Mouse (Mus musculus): Measurements from ENCODE around the gene Sim2.

GRCm38 (mm10) chr16:94055176-94055575, 29.6 kb upstream of the Sim2 start:
- TF ChIP-seq MYOG (IDR thresholded peaks at IDR 0.05; ENCODE audit: control insufficient read depth in 1 of 3, insufficient read depth in 1 of 3, insufficient read length in 2 of 3, low read depth in 2 of 3) (no peak), E2F4 (IDR thresholded peaks at IDR 0.05; ENCODE audit: insufficient read depth) (no peak)

Measured in myocyte (in vitro differentiated cells).